ENCODE assay signal across 9 mouse cellular contexts in genomic region chr7:142285130-142285835, GRCm38 (mm10). TPM values are rescaled to one million over a fixed set of nuclear protein-coding genes. Genes with fewer than 3 reads are reported as not detected.
DNase-seq lines count a peak whose midpoint lies in the region; TF ChIP-seq lines count a peak whose summit lies in the region.
"Had no signal": no experiment of that assay in that cellular context is flagged by ENCODE, and none has a peak within 500 bp of the region (broad histone marks: within the 10 kb centered on the region; RNA-seq: fewer than 3 reads in every experiment).

No protein-coding gene starts in this region.

- peak; percentile 13 for DNase-seq in 3T3-L1 (ENCODE audit: low read depth, low spot score)
- DNase-seq in adrenal gland, postnatal 36 days: peak; percentile 61 to 64
- DNase-seq in hindbrain, embryonic 10.5 days (ENCODE audit: low spot score): peak; percentile 50
- peak; percentile 37 to 45 for DNase-seq in layer of hippocampus, postnatal 10 days (ENCODE audit: low spot score in 2 of 2)
- DNase-seq in lung, postnatal 10 days: peak; percentile 59
- DNase-seq in right cerebral cortex, postnatal 25 days: peak; percentile 13
- no peak for DNase-seq in natural killer cell, adult 2 months (ENCODE audit: low spot score in 2 of 2)

- no peaks in the 10 kb centered on the region for H3K4me1 ChIP-seq in embryonic fibroblast, embryonic 13.5 days (ENCODE audit: control insufficient read depth, insufficient read depth, low read length)
- peaks cover 19% of the 10 kb centered on the region for H3K4me1 ChIP-seq in hindbrain, embryonic 10.5 days (replicated peaks)

- no peaks in the 10 kb centered on the region for H3K36me3 ChIP-seq in hindbrain, embryonic 10.5 days

- WGBS in hindbrain, embryonic 10.5 days: 25% methylated on average over 23 of the region's 23 CpGs

- H3K4me3 ChIP-seq in embryonic fibroblast, embryonic 13.5 days (ENCODE audit: insufficient read depth, low read length): no peak overlapping the region
- peak overlapping the region; percentile 64 for H3K4me3 ChIP-seq in hindbrain, embryonic 10.5 days

- H3K27me3 ChIP-seq in hindbrain, embryonic 10.5 days (ENCODE audit: insufficient read depth, poor library complexity, severe bottlenecking): peaks cover 39% of the 10 kb centered on the region

- no peak for TF ChIP-seq POLR2A in embryonic fibroblast, embryonic 13.5 days (IDR thresholded peaks at IDR 0.05; ENCODE audit: low read depth, low read length)

- H3K27ac ChIP-seq in embryonic fibroblast, embryonic 13.5 days (ENCODE audit: insufficient read depth, low read length): no peak overlapping the region
- H3K27ac ChIP-seq in hindbrain, embryonic 10.5 days: peak overlapping the region; percentile 88
- H3K27ac ChIP-seq: macrophage had no signal

- no peaks in the 10 kb centered on the region for H3K9me3 ChIP-seq in hindbrain, embryonic 10.5 days

- peak; percentile 30; the same call in 1 of the 2 replicates for TF ChIP-seq CTCF in embryonic fibroblast, embryonic 13.5 days (IDR thresholded peaks at IDR 0.05; ENCODE audit: borderline replicate concordance, insufficient read depth, low read length)

RNA-seq across cellular contexts. Expression of gene Gm4559, which starts 11.1 kb away (rescaled TPM):
- total RNA-seq in adrenal gland, postnatal 36 days (2021): not detected
- not detected in 2 replicates for polyA plus RNA-seq in embryonic fibroblast, embryonic 13.5 days (2011; ENCODE audit: insufficient read length, low read depth, missing spikeins)
- not detected in 2 replicates for polyA plus RNA-seq in hindbrain, embryonic 10.5 days (2016; fragmentation: Nextera tagmentation; extraction: Ambion mirVana)
- not detected for total RNA-seq in layer of hippocampus, postnatal 10 days (2021)
- polyA plus RNA-seq: macrophage had no signal

RNA-seq across cellular contexts. Expression of gene Krtap5-1, which starts 11.6 kb away (rescaled TPM):
- not detected for total RNA-seq in adrenal gland, postnatal 36 days (2021)
- not detected in 2 replicates for polyA plus RNA-seq in embryonic fibroblast, embryonic 13.5 days (2011; ENCODE audit: insufficient read length, low read depth, missing spikeins)
- not detected in 2 replicates for polyA plus RNA-seq in hindbrain, embryonic 10.5 days (2016; fragmentation: Nextera tagmentation; extraction: Ambion mirVana)
- total RNA-seq in layer of hippocampus, postnatal 10 days (2021): not detected
- polyA plus RNA-seq: macrophage had no signal

RNA-seq across cellular contexts. Expression of gene Krtap5-4, which starts 18.1 kb away (rescaled TPM):
- not detected for total RNA-seq in adrenal gland, postnatal 36 days (2021)
- polyA plus RNA-seq in embryonic fibroblast, embryonic 13.5 days (2011; ENCODE audit: insufficient read length, low read depth, missing spikeins): not detected in 2 replicates
- not detected in 2 replicates for polyA plus RNA-seq in hindbrain, embryonic 10.5 days (2016; fragmentation: Nextera tagmentation; extraction: Ambion mirVana)
- total RNA-seq in layer of hippocampus, postnatal 10 days (2021): not detected
- polyA plus RNA-seq: macrophage had no signal

RNA-seq across cellular contexts. Expression of gene Gm2431, which starts 27.1 kb away (rescaled TPM):
- not detected for total RNA-seq in adrenal gland, postnatal 36 days (2021)
- not detected in 2 replicates for polyA plus RNA-seq in embryonic fibroblast, embryonic 13.5 days (2011; ENCODE audit: insufficient read length, low read depth, missing spikeins)
- polyA plus RNA-seq in hindbrain, embryonic 10.5 days (2016; fragmentation: Nextera tagmentation; extraction: Ambion mirVana): not detected in 2 replicates
- total RNA-seq in layer of hippocampus, postnatal 10 days (2021): not detected
- polyA plus RNA-seq: macrophage had no signal

RNA-seq across cellular contexts. Expression of gene Gm40460, which starts 44.4 kb away (rescaled TPM):
- total RNA-seq in adrenal gland, postnatal 36 days (2021): not detected
- not detected in 2 replicates for polyA plus RNA-seq in embryonic fibroblast, embryonic 13.5 days (2011; ENCODE audit: insufficient read length, low read depth, missing spikeins)
- polyA plus RNA-seq in hindbrain, embryonic 10.5 days (2016; fragmentation: Nextera tagmentation; extraction: Ambion mirVana): not detected in 2 replicates
- not detected for total RNA-seq in layer of hippocampus, postnatal 10 days (2021)
- polyA plus RNA-seq: macrophage had no signal

Comparison
In these comparisons a context has a peak if more than half of its experiments do, and no peak if none do; other contexts are left out.
1. DNase-seq: peak in 3T3-L1 (single experiment), adrenal gland, postnatal 36 days (2 of 2), hindbrain, embryonic 10.5 days (single experiment), layer of hippocampus, postnatal 10 days (2 of 2), lung, postnatal 10 days (single experiment) and right cerebral cortex, postnatal 25 days (single experiment); none in natural killer cell, adult 2 months (0 of 2).